Mouse (Mus musculus) intestine, postnatal 0 days (tissue): ENCODE measurements around the gene Gtf2ird1. TPM values are rescaled to one million over a fixed set of nuclear protein-coding genes. Genes with fewer than 3 reads are reported as not detected.

Experiments used
- ATAC-seq: fragments of 200-750 bp; cut with Nextera tagmentation; 2 replicates; pipeline ENCODE4 v1.8.0; 2017; ENCODE audit warnings: mild to moderate bottlenecking, moderate TSS enrichment, moderate library complexity
- H3K27ac ChIP-seq: fragments of 300-500 bp; sonication (generic); 2 replicates; pipeline ENCODE4 v1.5.1; 2014; ENCODE audit warnings: mild to moderate bottlenecking, low read depth, low read length, moderate library complexity
- H3K27me3 ChIP-seq: fragments of 300-500 bp; sonication (generic); replicated peaks from 2 replicates; pipeline ENCODE4 v1.6.1; 2014; ENCODE audit warnings: low read length, mixed read lengths; ENCODE audit not compliant: control insufficient read depth, insufficient read depth
- H3K36me3 ChIP-seq: fragments of 300-500 bp; sonication (generic); 2 replicates; pipeline ENCODE4 v1.6.1; 2014; ENCODE audit warnings: mild to moderate bottlenecking, moderate library complexity; ENCODE audit not compliant: control insufficient read depth, insufficient read depth
- H3K4me1 ChIP-seq: fragments of 300-500 bp; sonication (generic); replicated peaks from 2 replicates; pipeline ENCODE4 v1.6.1; 2014; ENCODE audit warnings: antibody characterized with exemption, low read length, mixed read lengths; ENCODE audit not compliant: control insufficient read depth, insufficient read depth
- H3K4me2 ChIP-seq: fragments of 300-500 bp; sonication (generic); replicated peaks from 2 replicates; pipeline ENCODE4 v1.6.1; 2014; ENCODE audit warnings: low read depth, mild to moderate bottlenecking, moderate library complexity
- H3K4me3 ChIP-seq: fragments of 300-500 bp; sonication (generic); 2 replicates; pipeline ENCODE4 v1.5.1; 2014; ENCODE audit warnings: low read depth, low read length
- H3K9ac ChIP-seq: fragments of 300-500 bp; sonication (generic); 2 replicates; pipeline ENCODE4 v1.6.1; 2014; ENCODE audit warnings: mild to moderate bottlenecking, low read depth, low read length
- H3K9me3 ChIP-seq: fragments of 300-500 bp; sonication (generic); 2 replicates; pipeline ENCODE4 v1.6.1; 2016; ENCODE audit warnings: mixed run types; ENCODE audit not compliant: control insufficient read depth
- CTCF ChIP-seq: sonication (generic); IDR thresholded peaks from 2 replicates; pipeline ENCODE4 v1.5.1; 2016; ENCODE audit warnings: low read depth, mild to moderate bottlenecking, control low read depth, antibody characterized with exemption, moderate library complexity
- WGBS: fragments of 180-500 bp; shearing (Covaris S2); extraction: QIAGEN DNeasy Blood & Tissue Kit; methylation state at CpG from one replicate; pipeline ENCODE4 v1.1.7; 2014; 5-methylcytosine and 5-hydroxymethylcytosine counted together
- polyA plus RNA-seq: library from polyadenylated mRNA; unstranded; fragments of >200 nt; fragmentation: Nextera tagmentation; extraction: Ambion mirVana; gene quantifications from 2 replicates; pipeline ENCODE4 v1.2.1, GENCODE M21; 2015

Gene Gtf2ird1
- polyA plus RNA-seq, 1 experiment from 2014 or later = 46.8 TPM

DNA sequence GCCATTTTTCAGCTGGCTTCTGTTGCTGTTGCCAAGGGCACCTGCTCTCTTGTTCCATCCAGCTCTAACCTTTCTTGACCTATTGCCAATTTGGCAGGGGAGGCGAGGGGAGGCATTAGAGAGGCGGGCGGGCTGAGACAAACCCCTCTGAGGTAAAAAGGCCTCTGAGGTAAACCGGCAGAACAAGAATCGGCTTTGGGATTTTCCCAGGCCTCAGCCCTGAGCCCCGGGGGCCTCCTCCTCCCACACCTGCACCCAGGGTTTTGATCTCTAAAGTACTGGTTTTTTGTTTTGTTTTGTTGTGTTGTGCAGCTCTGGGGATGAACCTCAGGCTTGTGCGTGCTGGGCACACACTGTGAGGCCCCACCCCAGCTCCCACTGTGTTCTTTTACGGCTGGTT is 123.8 kb downstream of the Gtf2ird1 start:
- no peaks in the 10 kb centered on the region for H3K27me3 ChIP-seq
- no peak for TF ChIP-seq CTCF
- no peak for ATAC-seq
- no peak overlapping the region for H3K9ac ChIP-seq
- H3K36me3 ChIP-seq = no peaks in the 10 kb centered on the region
- H3K4me3 ChIP-seq = no peak overlapping the region
- H3K27ac ChIP-seq = no peak overlapping the region
- H3K9me3 ChIP-seq = no peaks in the 10 kb centered on the region
- WGBS = 42% methylated on average over 8 of the region's 8 CpGs
- no peak overlapping the region for H3K4me2 ChIP-seq
- H3K4me1 ChIP-seq = no peaks in the 10 kb centered on the region

DNA sequence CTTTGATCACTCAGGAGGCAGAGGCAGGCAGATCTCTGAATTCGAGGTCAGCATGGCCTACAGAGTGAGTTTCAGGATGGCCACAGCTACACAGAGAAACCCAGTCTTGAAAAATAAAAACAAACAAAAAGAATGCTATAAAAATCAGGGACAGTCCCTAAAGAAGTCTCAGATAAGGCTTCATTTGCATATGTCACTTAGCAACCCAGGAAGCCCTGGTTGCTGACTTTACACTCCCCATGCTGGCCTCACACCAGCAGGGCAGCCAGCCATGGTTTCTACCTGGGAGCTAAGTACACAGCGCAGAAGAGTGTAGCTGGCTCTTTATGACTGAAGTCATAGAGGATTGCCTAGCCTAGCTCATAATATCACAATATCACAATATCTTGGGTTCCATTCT is 126.4 kb downstream of the Gtf2ird1 start:
- no peaks in the 10 kb centered on the region for H3K4me1 ChIP-seq
- no peaks in the 10 kb centered on the region for H3K9me3 ChIP-seq
- H3K9ac ChIP-seq = no peak overlapping the region
- no peak for TF ChIP-seq CTCF
- H3K27ac ChIP-seq = no peak overlapping the region
- no peak overlapping the region for H3K4me2 ChIP-seq
- no peak overlapping the region for H3K4me3 ChIP-seq
- H3K27me3 ChIP-seq = no peaks in the 10 kb centered on the region
- H3K36me3 ChIP-seq = no peaks in the 10 kb centered on the region
- peak; percentile 83 for ATAC-seq
- 72% methylated on average over 2 of the region's 2 CpGs for WGBS

DNA sequence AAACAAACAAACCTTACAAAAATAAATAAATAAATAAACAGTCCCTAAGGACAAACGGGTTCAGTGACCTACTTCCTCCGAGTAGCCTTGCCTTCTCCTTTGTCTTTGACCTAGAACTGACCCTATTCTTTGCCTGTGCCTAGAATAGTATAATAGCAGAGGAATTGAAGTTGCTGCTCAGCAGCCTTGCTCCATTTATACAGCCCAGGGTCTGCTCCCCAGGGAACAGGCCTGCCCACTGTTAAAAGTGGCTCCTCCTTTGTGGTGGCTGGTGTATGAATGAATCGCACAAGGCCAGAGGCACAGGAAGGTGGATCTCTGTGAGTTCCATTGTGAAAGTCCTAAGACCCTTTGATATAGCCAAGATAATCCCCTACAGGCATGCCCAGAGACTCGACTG is 127.2 kb downstream of the Gtf2ird1 start:
- Histone ChIP-seq H3K36me3 (no peaks in the 10 kb centered on the region), H3K27ac (no peak overlapping the region), H3K4me2 (no peak overlapping the region), H3K4me3 (no peak overlapping the region), H3K27me3 (no peaks in the 10 kb centered on the region), H3K9ac (no peak overlapping the region), H3K4me1 (no peaks in the 10 kb centered on the region), H3K9me3 (no peaks in the 10 kb centered on the region)
- ATAC-seq = no peak
- 73% methylated on average over 4 of the region's 4 CpGs for WGBS
- no peak for TF ChIP-seq CTCF

DNA sequence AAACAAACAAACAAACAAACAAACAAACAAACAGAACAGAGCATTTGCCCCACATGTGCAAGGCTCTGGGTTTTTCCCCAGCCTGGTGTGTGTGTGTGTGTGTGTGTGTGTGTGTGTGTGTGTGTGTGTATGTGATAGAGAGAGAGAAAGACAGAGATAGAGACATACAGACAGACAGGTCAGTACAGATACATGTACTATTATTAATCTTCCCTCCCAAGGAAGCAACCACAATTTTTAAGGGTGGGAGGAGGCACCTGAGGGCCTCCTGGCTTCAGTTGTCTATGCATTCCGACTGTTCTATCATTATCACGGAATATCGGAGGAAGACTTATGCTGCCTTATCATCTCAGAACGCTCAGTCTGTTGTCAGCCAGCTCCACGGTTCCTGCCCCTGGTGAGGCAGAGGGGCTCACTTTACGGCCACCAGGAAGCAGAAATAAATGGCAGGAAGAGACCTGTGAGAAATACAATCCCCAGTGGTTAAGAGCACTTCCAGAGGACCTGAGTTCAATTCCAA is 128.0 kb downstream of the Gtf2ird1 start:
- no peak for ATAC-seq
- WGBS = 66% methylated on average over 6 of the region's 6 CpGs
- H3K4me1 ChIP-seq = no peaks in the 10 kb centered on the region
- TF ChIP-seq CTCF = no peak
- no peaks in the 10 kb centered on the region for H3K9me3 ChIP-seq
- no peak overlapping the region for H3K27ac ChIP-seq
- no peak overlapping the region for H3K4me2 ChIP-seq
- H3K9ac ChIP-seq = no peak overlapping the region
- no peaks in the 10 kb centered on the region for H3K36me3 ChIP-seq
- H3K27me3 ChIP-seq = no peaks in the 10 kb centered on the region
- H3K4me3 ChIP-seq = no peak overlapping the region

DNA sequence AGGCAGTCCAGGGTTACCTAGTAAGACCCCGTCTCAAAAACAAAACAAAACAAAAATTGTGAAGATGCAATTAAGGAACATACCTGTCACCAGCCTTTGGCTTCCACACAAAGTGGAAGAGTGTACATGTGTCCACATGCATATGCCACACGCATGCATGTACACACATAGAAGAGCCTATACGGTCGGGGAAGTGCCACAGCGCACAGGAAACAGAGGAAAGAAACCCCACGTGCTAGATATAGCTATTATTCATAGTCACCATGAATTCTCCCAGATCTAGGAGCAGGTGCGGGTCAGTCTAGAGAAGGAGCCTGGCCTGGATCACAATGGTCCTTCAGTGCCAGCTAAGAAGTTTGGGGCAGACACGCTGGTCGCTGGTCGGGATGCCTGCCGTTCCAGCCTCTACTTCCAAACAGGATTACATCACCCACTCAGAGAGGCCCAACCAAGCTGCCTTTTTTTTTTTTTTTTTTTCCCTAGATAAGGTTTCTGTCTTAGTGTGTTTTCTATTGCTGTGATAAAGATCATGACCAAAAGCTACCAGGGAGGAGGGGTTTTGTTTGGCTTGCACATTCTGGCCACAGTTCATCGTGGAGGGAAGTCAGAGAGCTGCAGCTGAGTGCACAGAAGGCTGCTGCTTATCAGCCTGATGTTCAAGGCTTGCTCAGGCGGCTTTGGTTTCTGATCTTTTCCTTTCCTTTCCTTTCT is 130.5 kb downstream of the Gtf2ird1 start:
- Histone ChIP-seq H3K4me3 (no peak overlapping the region), H3K27ac (no peak overlapping the region), H3K36me3 (no peaks in the 10 kb centered on the region), H3K9ac (no peak overlapping the region), H3K4me1 (no peaks in the 10 kb centered on the region), H3K27me3 (no peaks in the 10 kb centered on the region), H3K4me2 (peak overlapping the region; percentile 17; the same call in 1 of the 2 replicates), H3K9me3 (no peaks in the 10 kb centered on the region)
- whole genome bisulfite sequencing = 38% methylated on average over 13 of the region's 13 CpGs
- no peak for TF ChIP-seq CTCF
- ATAC-seq = peak; percentile 36

DNA sequence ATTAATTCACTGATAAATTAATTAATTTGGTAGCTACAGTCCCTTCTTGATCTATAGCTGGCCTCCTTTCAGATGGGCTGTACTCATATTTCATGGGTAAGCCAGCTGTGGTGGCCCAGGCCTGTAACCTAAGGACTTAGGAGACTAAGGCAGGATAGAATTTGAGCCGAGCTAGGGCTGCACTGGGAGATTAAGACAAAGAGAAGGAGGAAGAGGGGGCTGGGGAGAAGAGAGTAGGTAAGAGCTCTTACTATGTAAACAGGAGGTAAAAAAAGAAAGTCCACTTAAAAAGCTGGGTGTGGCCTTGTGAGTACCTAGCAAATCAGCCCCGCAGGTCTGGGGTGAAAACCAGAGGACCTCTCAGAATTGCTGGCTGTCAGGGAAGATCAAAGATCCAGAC is 132.6 kb downstream of the Gtf2ird1 start:
- no peak for ATAC-seq
- 21% methylated on average over 2 of the region's 2 CpGs for WGBS
- H3K4me2 ChIP-seq = no peak overlapping the region
- no peaks in the 10 kb centered on the region for H3K36me3 ChIP-seq
- H3K27me3 ChIP-seq = no peaks in the 10 kb centered on the region
- no peaks in the 10 kb centered on the region for H3K4me1 ChIP-seq
- TF ChIP-seq CTCF = no peak
- H3K27ac ChIP-seq = no peak overlapping the region
- H3K9ac ChIP-seq = no peak overlapping the region
- no peaks in the 10 kb centered on the region for H3K9me3 ChIP-seq
- H3K4me3 ChIP-seq = no peak overlapping the region
